In genomic region chr17:6777629-6778331, GRCm38 (mm10) we compare ENCODE assay signal across 9 mouse cellular contexts. TPM values are rescaled to one million over a fixed set of nuclear protein-coding genes. Genes with fewer than 3 reads are reported as not detected.
DNase-seq lines count a peak whose midpoint lies in the region; ATAC-seq and TF ChIP-seq lines count a peak whose summit lies in the region.
"Had no signal": no experiment of that assay in that cellular context is flagged by ENCODE, and none has a peak within 500 bp of the region (broad histone marks: within the 10 kb centered on the region; RNA-seq: fewer than 3 reads in every experiment).

No protein-coding gene starts in this region.

- H3K36me3 ChIP-seq in heart, embryonic 16.5 days (ENCODE audit: control insufficient read depth, insufficient read depth): no peaks in the 10 kb centered on the region
- no peaks in the 10 kb centered on the region for H3K36me3 ChIP-seq in testis, adult 2 months (ENCODE audit: control insufficient read depth, insufficient read depth, low read length)
- H3K36me3 ChIP-seq in liver, embryonic 15.5 days (replicated peaks): peaks cover 17% of the 10 kb centered on the region

- DNase-seq in heart, adult 8-10 months (ENCODE audit: low spot score): no peak
- no peak for DNase-seq in testis, postnatal 14 days (ENCODE audit: low spot score)
- DNase-seq in urinary bladder, adult 2 months (ENCODE audit: low spot score): no peak
- DNase-seq in frontal cortex, postnatal 25 days (ENCODE audit: low spot score in 2 of 2): no peak
- no peak for DNase-seq in right cerebral cortex, postnatal 25 days

- H3K27ac ChIP-seq in heart, embryonic 16.5 days (ENCODE audit: low read length): peak overlapping the region; percentile 44
- 0 out of 2 replicates have a peak overlapping the region, but pooled peaks have one; percentile 12 for H3K27ac ChIP-seq in testis, adult 2 months (ENCODE audit: control insufficient read depth, insufficient read depth, low read depth, low read length)
- H3K27ac ChIP-seq in liver, embryonic 15.5 days (replicated peaks): no peak overlapping the region

- no peak overlapping the region for H3K9ac ChIP-seq in heart, embryonic 16.5 days (ENCODE audit: low read length)
- H3K9ac ChIP-seq in liver, embryonic 15.5 days: no peak overlapping the region

- H3K4me2 ChIP-seq in heart, embryonic 16.5 days (ENCODE audit: low read depth, low read length): peak overlapping the region; percentile 61
- H3K4me2 ChIP-seq in liver, embryonic 15.5 days: peak overlapping the region; percentile 87; the same call in 1 of the 2 replicates

- TF ChIP-seq CTCF in testis, adult 2 months (IDR thresholded peaks at IDR 0.05; ENCODE audit: control insufficient read depth, insufficient read depth, insufficient replicate concordance, low read depth, low read length): no peak

- H3K9me3 ChIP-seq in heart, embryonic 16.5 days (replicated peaks; ENCODE audit: control insufficient read depth, low read length): no peaks in the 10 kb centered on the region
- no peaks in the 10 kb centered on the region for H3K9me3 ChIP-seq in liver, embryonic 15.5 days (replicated peaks)

- TF ChIP-seq POLR2A in testis, adult 2 months (IDR thresholded peaks at IDR 0.05; ENCODE audit: control insufficient read depth, low read depth, low read length): no peak

- no peak for ATAC-seq in heart, embryonic 16.5 days (replicated peaks; ENCODE audit: extremely low read depth, insufficient read depth, low FRiP score)
- no peak for ATAC-seq in liver, embryonic 15.5 days (ENCODE audit: insufficient read depth)
- ATAC-seq: Patski had no signal

- H3K27me3 ChIP-seq in heart, embryonic 16.5 days (ENCODE audit: control insufficient read depth, insufficient read depth, low read length): no peaks in the 10 kb centered on the region
- H3K27me3 ChIP-seq in testis, adult 2 months (ENCODE audit: control insufficient read depth, insufficient read depth, low read length): no peaks in the 10 kb centered on the region
- H3K27me3 ChIP-seq in liver, embryonic 15.5 days: no peaks in the 10 kb centered on the region
- H3K27me3 ChIP-seq: Patski had no signal

- H3K4me3 ChIP-seq in heart, embryonic 16.5 days (ENCODE audit: low read length): 0 out of 2 replicates have a peak overlapping the region, but pooled peaks have one; percentile 14
- H3K4me3 ChIP-seq in testis, adult 2 months (ENCODE audit: control insufficient read depth, low read depth, low read length): no peak overlapping the region
- H3K4me3 ChIP-seq in liver, embryonic 15.5 days (replicated peaks): peak overlapping the region; percentile 95; the same call in 1 of the 2 replicates

- WGBS in heart, embryonic 16.5 days: 51% methylated on average over 12 of the region's 12 CpGs
- WGBS in liver, embryonic 15.5 days (ENCODE audit: insufficient replicate concordance): 59% methylated on average over 12 of the region's 12 CpGs

- peaks cover 55% of the 10 kb centered on the region for H3K4me1 ChIP-seq in heart, embryonic 16.5 days (ENCODE audit: control insufficient read depth, insufficient read depth, low read length)
- H3K4me1 ChIP-seq in testis, adult 2 months (ENCODE audit: control insufficient read depth, insufficient read depth, low read length): peaks cover 25% of the 10 kb centered on the region
- H3K4me1 ChIP-seq in liver, embryonic 15.5 days (replicated peaks): peaks cover 83% of the 10 kb centered on the region

RNA-seq across cellular contexts. Expression of gene Ezr, which starts 4.8 kb away (rescaled TPM):
- 144 and 166 TPM in 2 replicates for polyA plus RNA-seq in heart, embryonic 16.5 days (2015; fragmentation: Nextera tagmentation; extraction: Ambion mirVana)
- 10 to 100 TPM; 29.1 to 38.7 (median 33.9) TPM for total RNA-seq in heart, adult 8-10 months (2022)
- polyA plus RNA-seq in testis, adult 2 months (2012; rRNA removed): 4.5 and 7.8 TPM in 2 replicates
- 48.3 and 49.4 TPM in 2 replicates for polyA plus RNA-seq in liver, embryonic 15.5 days (2015; fragmentation: Nextera tagmentation; extraction: Ambion mirVana)
- 104 and 106 TPM in 2 replicates for polyA plus RNA-seq in urinary bladder, adult 2 months (2012; rRNA removed)
